Mouse (Mus musculus): ENCODE measurements at regions not wholly inside any gene's neighbourhood (a gene's known extent, or its start where the extent isn't known, plus 50 kb on each side); places are given as distances from the start of the nearest gene placed in this dataset.

DNA sequence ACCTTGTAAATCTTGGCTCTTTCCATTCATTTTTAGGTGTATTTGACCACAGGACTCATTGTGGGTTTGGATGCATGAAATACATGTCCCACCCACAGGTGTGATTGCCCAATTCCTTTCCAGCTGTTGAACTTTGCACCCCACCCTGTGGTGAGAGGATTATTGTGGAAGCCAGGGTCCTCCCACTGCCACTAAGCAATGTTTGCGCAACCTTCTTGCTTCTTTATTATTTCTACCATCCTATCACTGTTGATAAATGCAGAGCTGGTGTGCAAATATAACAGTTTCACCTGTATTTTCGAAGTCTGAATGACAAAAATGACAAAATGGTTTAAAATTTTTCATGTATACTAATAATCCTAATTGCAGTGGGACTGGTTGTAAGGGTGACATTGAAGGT, 315.9 kb upstream of the Vwc2 start:
- no peak for DNase-seq
- intact Hi-C loops (cut with DNase I): no loop called here

DNA sequence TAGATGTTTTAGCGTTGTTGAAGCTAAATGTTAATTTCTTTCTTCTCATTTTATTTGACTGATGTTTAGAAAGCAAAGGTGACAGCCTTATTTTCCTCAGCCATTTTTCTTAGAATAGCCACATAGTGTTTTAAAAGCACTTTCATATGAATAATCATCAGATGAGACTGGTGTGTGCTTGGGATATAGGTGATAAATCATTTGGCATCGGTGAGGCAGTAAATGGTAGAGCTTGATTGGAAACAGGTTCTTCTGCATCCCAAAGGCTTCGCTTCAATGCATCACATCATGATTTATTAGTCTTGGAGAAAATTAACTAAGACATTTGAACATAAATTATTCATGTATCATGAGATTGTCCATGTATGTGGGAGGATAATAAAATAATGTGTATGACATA, 273.8 kb upstream of the Vwc2 start:
- no peak for DNase-seq
- intact Hi-C loops (cut with DNase I): no loop called here

DNA sequence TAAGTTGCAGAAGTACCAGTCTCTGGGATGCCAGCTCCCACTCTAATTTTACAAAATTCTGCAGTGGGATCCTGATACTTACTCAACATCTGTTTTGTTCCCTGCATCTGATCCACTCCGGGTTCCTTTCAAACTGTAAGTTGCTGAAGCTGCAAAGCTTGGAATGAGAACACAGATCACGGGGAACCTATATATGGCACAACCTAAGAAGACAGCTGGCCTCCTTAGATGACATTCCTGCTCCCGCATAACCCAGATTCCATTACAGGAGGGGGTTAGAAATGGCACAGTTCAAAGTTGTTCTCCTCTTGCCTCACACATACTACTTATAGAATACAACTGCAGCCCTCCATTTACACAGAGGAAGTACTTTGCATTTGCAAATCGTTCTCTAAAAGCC, 272.9 kb upstream of the Vwc2 start:
- intact Hi-C loops (cut with DNase I): no loop called here
- peak; percentile 1 to 6 for DNase-seq

DNA sequence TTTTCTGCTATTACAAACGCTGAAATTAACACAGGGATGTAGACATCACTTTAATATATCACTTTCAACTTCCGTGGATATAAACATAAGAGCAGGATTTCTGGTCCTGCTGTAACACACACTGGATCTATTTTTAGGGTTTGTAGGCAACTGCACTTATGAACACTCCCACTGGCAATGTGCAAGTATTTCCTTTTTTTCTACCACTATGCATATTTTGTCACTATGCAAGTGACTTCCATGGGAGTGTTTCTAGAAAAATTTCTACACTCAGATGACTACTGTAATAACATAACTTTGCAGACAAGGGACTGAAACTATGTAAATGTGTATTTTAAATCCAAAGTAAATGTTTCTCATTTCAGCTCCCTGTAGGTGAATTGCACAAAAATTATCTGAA, 241.8 kb upstream of the Vwc2 start:
- DNase-seq: no peak
- intact Hi-C loops (cut with DNase I): no loop called here

DNA sequence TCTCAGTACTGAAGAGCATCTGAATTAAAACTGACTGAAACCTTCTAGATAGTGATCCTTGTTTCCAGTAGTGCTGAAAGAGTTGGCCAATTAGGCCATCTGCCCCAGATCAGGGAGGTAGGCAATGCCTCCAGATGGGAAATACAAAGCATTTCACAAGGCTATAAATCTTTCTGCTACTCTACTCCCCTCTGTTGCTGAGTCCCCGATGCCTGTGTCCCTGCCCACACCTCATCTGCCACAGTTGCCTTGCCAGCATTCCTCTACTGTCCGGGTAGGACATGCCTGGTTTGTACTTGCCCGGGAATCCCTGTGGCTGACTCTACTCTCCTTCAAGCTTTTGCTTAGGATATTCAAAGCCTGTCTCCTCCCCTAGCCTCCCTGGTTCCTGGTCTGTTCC, 220.7 kb upstream of the Vwc2 start:
- DNase-seq: no peak
- intact Hi-C loops (cut with DNase I): no loop called here

DNA sequence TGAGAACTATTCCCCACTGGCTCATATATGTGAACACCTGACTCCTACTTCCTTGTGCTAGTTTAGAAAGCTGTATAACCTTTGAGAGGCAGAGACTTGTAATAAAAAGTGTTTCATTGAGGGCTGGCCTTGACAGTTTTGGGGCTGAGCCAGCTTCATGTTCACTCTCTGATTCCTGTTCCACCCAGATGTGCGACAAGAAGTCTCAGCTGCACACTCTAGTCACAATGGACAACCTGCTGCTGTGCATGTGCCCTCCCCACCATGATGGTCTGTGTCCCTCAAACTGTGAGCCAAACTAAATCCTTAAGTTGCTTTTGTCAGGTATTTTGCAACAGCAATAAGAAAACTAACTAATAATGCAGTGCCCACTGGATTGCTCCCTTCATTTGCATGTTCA, 190.0 kb upstream of the Vwc2 start:
- intact Hi-C loops (cut with DNase I): no loop called here
- no peak for DNase-seq

DNA sequence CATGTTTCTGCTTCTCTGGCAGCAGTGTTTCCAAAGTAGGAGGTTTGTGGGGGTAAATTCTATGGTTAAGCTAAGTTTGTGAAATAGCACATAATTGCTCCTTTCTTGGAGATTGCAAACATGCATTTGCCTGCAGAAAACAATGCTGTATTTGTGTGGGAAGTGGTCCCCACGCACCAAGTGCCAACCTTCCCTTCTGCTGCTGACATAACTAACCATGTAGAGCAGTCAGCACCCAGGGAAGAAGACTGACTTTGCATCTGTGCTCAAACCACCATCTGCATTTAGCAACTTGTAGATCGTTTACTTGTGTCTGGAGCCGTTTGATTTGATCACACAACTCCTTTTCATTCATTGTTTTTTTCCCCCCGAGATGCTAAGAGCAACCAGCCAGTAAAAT, 161.1 kb upstream of the Vwc2 start:
- intact Hi-C loops (cut with DNase I): no loop called here
- DNase-seq: no peak
